Mouse (Mus musculus): ENCODE measurements around the gene Gm45261. TPM values are rescaled to one million over a fixed set of nuclear protein-coding genes. Genes with fewer than 3 reads are reported as not detected.

Gene Gm45261
- polyA plus RNA-seq, 1 experiment = not detected

DNA sequence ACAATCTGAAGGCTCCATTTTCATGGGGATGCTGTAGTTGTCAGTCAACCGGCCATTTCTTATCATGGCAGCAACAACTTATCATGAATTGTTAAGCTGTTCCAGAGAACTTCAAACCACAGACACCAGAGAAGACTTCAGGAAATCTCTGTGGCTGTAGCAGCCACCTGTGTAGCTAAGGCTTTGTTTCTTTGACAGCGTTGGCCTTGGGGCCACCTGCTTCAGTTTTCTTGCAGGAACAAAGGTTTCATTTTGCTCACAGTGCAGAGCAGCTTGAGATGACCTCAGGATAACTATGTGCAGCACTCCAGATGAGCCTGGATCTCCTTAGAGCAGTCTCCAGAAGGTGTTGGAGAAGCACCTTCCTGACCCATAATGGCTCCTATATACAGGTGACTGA lies 48.7 kb downstream of the Gm45261 start:
- TF ChIP-seq CTCF (IDR thresholded peaks at IDR 0.05; ENCODE audit: control insufficient read depth, insufficient read depth, insufficient replicate concordance, low read depth, low read length) (no peak), POLR2A (IDR thresholded peaks at IDR 0.05; ENCODE audit: control insufficient read depth, low read depth, low read length) (no peak)
- H3K4me3 ChIP-seq (ENCODE audit: control insufficient read depth, low read depth, low read length) = no peak overlapping the region
- no peaks in the 10 kb centered on the region for H3K4me1 ChIP-seq (ENCODE audit: control insufficient read depth, insufficient read depth, low read length)
- no peak overlapping the region for H3K27ac ChIP-seq (ENCODE audit: control insufficient read depth, insufficient read depth, low read depth, low read length)
- H3K36me3 ChIP-seq (ENCODE audit: control insufficient read depth, insufficient read depth, low read length) = no peaks in the 10 kb centered on the region
- no peaks in the 10 kb centered on the region for H3K27me3 ChIP-seq (ENCODE audit: control insufficient read depth, insufficient read depth, low read length)

DNA sequence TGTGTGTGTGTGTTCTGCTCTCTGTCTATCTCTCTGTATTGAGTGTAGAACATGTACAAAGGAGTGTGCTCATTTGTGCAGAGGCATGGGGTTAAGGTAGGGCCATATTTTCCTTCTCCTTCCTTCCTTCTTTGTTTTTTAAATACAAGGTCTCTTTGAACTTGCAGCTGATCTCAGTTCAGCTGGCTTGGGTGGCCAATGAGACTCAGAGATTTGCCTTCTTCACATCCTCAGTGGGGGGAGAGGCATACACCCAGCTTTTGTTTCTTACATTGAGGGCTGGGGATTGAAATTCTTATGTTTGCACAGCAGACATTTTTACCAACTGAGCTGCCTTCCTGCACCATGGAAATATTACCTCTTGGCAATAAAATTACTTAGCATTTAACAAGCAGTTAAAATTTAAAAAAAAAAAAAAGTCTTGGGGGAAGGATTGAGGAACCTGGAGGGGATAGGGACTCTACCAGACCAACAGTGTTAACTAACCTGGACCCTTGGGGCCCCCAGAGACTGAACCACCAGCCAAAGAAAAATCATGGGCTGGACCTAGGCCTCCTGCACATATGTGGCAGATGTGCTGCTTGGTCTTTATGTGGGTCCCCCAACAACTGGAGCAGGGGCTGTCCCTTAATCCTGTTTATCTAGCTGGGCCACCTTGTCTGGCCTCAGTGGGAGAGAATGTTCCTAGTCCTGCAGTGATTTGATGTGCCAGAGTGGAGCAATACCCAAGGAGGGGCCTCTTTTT lies 50.8 kb downstream of the Gm45261 start:
- TF ChIP-seq CTCF (IDR thresholded peaks at IDR 0.05; ENCODE audit: control insufficient read depth, insufficient read depth, insufficient replicate concordance, low read depth, low read length) (no peak), POLR2A (IDR thresholded peaks at IDR 0.05; ENCODE audit: control insufficient read depth, low read depth, low read length) (no peak)
- Histone ChIP-seq H3K36me3 (ENCODE audit: control insufficient read depth, insufficient read depth, low read length) (no peaks in the 10 kb centered on the region), H3K27me3 (ENCODE audit: control insufficient read depth, insufficient read depth, low read length) (no peaks in the 10 kb centered on the region), H3K27ac (ENCODE audit: control insufficient read depth, insufficient read depth, low read depth, low read length) (no peak overlapping the region), H3K4me3 (ENCODE audit: control insufficient read depth, low read depth, low read length) (no peak overlapping the region), H3K4me1 (ENCODE audit: control insufficient read depth, insufficient read depth, low read length) (no peaks in the 10 kb centered on the region)

DNA sequence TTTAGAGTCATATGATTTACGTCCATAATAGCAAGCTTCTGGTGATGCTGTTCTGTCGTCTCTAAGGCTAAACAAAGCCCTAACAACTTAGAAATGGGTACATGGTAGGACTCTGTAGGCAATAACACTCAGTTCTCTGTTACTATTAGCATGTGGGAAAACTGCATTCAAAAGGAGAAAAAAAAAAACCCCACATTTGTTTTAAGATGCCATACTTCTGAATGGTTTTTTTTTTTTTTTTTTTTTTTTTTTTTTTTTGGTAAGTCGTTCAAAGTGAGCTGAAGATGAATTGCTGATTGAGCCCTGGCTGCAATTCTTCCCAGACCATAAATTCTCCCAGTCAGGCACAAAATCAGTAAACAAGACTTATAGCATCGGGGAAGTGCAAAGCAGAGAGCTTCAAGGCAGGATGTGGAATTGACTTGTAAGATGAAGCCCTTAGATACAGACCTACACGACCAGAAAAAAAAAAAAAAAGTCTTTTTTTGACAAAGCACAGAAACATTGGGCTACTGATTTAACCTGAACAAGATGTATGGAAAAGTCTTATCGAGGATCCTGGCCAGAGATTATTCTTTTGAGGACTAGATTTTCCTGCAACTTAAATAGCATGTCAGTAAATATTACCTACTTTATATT lies 51.7 kb downstream of the Gm45261 start:
- TF ChIP-seq POLR2A (IDR thresholded peaks at IDR 0.05; ENCODE audit: control insufficient read depth, low read depth, low read length) (no peak), CTCF (IDR thresholded peaks at IDR 0.05; ENCODE audit: control insufficient read depth, insufficient read depth, insufficient replicate concordance, low read depth, low read length) (no peak)
- no peaks in the 10 kb centered on the region for H3K27me3 ChIP-seq (ENCODE audit: control insufficient read depth, insufficient read depth, low read length)
- H3K27ac ChIP-seq (ENCODE audit: control insufficient read depth, insufficient read depth, low read depth, low read length) = no peak overlapping the region
- H3K4me3 ChIP-seq (ENCODE audit: control insufficient read depth, low read depth, low read length) = no peak overlapping the region
- H3K4me1 ChIP-seq (ENCODE audit: control insufficient read depth, insufficient read depth, low read length) = no peaks in the 10 kb centered on the region
- no peaks in the 10 kb centered on the region for H3K36me3 ChIP-seq (ENCODE audit: control insufficient read depth, insufficient read depth, low read length)

DNA sequence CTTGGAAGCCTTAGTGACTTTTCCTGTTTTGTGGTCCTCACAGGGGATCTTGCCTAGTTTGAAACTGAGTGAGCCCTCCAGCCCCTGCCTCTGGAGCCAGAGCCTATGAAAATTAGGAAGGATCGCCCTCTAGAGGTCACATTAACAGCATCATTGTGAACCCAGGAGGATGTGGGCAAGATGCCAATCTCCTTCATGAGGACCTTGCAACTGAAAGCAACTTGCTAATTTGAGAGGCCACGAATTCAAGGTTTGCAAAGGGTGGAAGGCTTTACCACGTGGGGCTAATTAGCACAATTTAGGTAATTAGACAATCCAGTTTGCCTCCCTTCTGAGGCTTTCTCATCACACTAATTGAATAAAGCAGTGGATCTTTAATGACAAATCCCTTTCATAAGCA lies 52.7 kb downstream of the Gm45261 start:
- Histone ChIP-seq H3K36me3 (ENCODE audit: control insufficient read depth, insufficient read depth, low read length) (no peaks in the 10 kb centered on the region), H3K4me3 (ENCODE audit: control insufficient read depth, low read depth, low read length) (no peak overlapping the region), H3K27me3 (ENCODE audit: control insufficient read depth, insufficient read depth, low read length) (no peaks in the 10 kb centered on the region), H3K4me1 (ENCODE audit: control insufficient read depth, insufficient read depth, low read length) (no peaks in the 10 kb centered on the region), H3K27ac (ENCODE audit: control insufficient read depth, insufficient read depth, low read depth, low read length) (no peak overlapping the region)
- peak; percentile 21; the same call in 1 of the 2 replicates for TF ChIP-seq CTCF (IDR thresholded peaks at IDR 0.05; ENCODE audit: control insufficient read depth, insufficient read depth, insufficient replicate concordance, low read depth, low read length)
- no peak for TF ChIP-seq POLR2A (IDR thresholded peaks at IDR 0.05; ENCODE audit: control insufficient read depth, low read depth, low read length)

DNA sequence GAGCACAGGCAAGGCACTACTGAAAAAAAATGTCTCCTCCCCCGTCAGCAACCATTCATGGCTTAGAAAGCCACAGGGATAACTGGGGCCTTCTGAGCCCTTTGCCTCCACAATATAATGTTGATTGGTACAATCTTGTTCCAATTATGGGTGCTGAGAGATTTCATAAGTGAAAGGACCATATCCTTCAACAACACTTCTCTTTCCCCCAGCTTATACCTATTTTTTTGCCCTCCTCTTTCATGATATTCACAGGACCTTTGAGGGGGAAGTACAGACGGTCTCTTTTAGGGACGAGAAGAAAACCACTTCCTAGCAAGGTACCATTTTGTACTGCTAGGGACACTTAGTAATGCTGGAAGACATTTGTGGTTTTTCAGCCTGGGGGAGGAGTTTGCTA lies 57.1 kb downstream of the Gm45261 start:
- H3K27ac ChIP-seq (ENCODE audit: control insufficient read depth, insufficient read depth, low read depth, low read length) = no peak overlapping the region
- H3K4me1 ChIP-seq (ENCODE audit: control insufficient read depth, insufficient read depth, low read length) = no peaks in the 10 kb centered on the region
- H3K4me3 ChIP-seq (ENCODE audit: control insufficient read depth, low read depth, low read length) = no peak overlapping the region
- no peaks in the 10 kb centered on the region for H3K27me3 ChIP-seq (ENCODE audit: control insufficient read depth, insufficient read depth, low read length)
- H3K36me3 ChIP-seq (ENCODE audit: control insufficient read depth, insufficient read depth, low read length) = no peaks in the 10 kb centered on the region
- TF ChIP-seq CTCF (IDR thresholded peaks at IDR 0.05; ENCODE audit: control insufficient read depth, insufficient read depth, insufficient replicate concordance, low read depth, low read length) (no peak), POLR2A (IDR thresholded peaks at IDR 0.05; ENCODE audit: control insufficient read depth, low read depth, low read length) (no peak)

DNA sequence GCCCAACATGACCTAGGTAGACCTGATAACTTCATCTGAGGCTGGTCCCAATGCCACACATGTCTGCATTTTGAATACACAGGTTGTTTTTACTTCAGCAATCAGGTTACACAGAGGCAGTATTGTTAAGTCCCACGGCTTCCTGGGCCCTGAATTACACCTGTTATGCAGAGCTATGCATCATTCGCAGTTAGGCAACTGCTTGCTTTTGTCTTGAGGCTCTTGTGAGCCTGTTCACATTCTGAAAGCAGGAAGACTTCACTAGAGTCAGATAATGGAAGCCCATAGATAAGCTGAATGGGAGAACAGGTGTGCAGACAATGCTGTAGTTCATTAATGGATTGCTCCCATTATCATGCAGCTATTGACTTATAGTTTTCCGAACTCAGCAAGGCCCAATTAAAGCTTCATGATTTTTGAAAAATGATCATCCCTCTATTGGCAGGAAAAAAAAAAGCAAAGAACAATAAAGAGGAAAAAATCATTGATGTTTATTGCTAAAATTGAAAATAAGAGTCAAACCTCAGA lies 57.8 kb downstream of the Gm45261 start:
- H3K4me1 ChIP-seq (ENCODE audit: control insufficient read depth, insufficient read depth, low read length) = no peaks in the 10 kb centered on the region
- H3K27me3 ChIP-seq (ENCODE audit: control insufficient read depth, insufficient read depth, low read length) = no peaks in the 10 kb centered on the region
- TF ChIP-seq POLR2A (IDR thresholded peaks at IDR 0.05; ENCODE audit: control insufficient read depth, low read depth, low read length) (no peak), CTCF (IDR thresholded peaks at IDR 0.05; ENCODE audit: control insufficient read depth, insufficient read depth, insufficient replicate concordance, low read depth, low read length) (no peak)
- no peak overlapping the region for H3K27ac ChIP-seq (ENCODE audit: control insufficient read depth, insufficient read depth, low read depth, low read length)
- H3K4me3 ChIP-seq (ENCODE audit: control insufficient read depth, low read depth, low read length) = no peak overlapping the region
- H3K36me3 ChIP-seq (ENCODE audit: control insufficient read depth, insufficient read depth, low read length) = no peaks in the 10 kb centered on the region

DNA sequence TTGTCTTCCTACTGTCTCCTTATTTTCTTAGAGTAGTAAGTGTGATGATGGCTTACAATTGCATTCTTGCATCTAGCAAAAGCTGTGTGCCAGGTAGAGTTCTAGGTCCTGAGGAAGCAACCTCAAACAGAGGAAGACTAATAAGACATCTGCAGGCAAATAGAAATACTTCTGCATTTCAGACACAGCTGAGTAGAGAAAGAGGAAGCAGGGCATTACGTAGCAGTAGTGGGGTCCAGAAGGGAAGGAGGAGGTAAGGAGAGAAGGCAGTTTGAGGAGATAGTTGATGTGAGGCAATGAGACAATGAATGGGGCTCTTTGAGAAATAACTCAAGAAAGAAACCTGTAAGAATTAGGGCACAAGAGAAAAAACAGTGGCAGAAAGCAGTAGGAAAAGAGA lies 59.3 kb downstream of the Gm45261 start:
- TF ChIP-seq POLR2A (IDR thresholded peaks at IDR 0.05; ENCODE audit: control insufficient read depth, low read depth, low read length) (no peak), CTCF (IDR thresholded peaks at IDR 0.05; ENCODE audit: control insufficient read depth, insufficient read depth, insufficient replicate concordance, low read depth, low read length) (no peak)
- Histone ChIP-seq H3K27ac (ENCODE audit: control insufficient read depth, insufficient read depth, low read depth, low read length) (no peak overlapping the region), H3K4me3 (ENCODE audit: control insufficient read depth, low read depth, low read length) (no peak overlapping the region), H3K4me1 (ENCODE audit: control insufficient read depth, insufficient read depth, low read length) (no peaks in the 10 kb centered on the region), H3K27me3 (ENCODE audit: control insufficient read depth, insufficient read depth, low read length) (no peaks in the 10 kb centered on the region), H3K36me3 (ENCODE audit: control insufficient read depth, insufficient read depth, low read length) (no peaks in the 10 kb centered on the region)

Other genes with a start within 250 kb of the Gm45261 start
- gene Fam124b, start 243.0 kb downstream of the Gm45261 start, polyA plus RNA-seq (2012; rRNA removed) = 33.7 and 35.5 TPM in 2 replicates
- 86.2 and 116 TPM in 2 replicates for gene Cul3, start 121.0 kb downstream of the Gm45261 start, polyA plus RNA-seq (2012; rRNA removed)

All from testis, adult 2 months (tissue).